Mouse (Mus musculus) embryonic facial prominence, embryonic 14.5 days (tissue): Measurements from ENCODE around the gene Adam22. TPM values are rescaled to one million over a fixed set of nuclear protein-coding genes. Genes with fewer than 3 reads are reported as not detected.

ENCODE experiments used
- ATAC-seq: fragments of 200-750 bp; cut with Nextera tagmentation; 2 replicates; pipeline ENCODE4 v1.8.0; 2017; ENCODE audit warnings: low read depth, moderate number of reproducible peaks, moderate TSS enrichment
- DNase-seq: peaks from one replicate; pipeline ENCODE4 v3.0.0-alpha.2; 2015; ENCODE audit warnings: low spot score
- H3K27ac ChIP-seq: fragments of 300-500 bp; sonication (generic); replicated peaks from 2 replicates; pipeline ENCODE4 v1.5.1; 2014; ENCODE audit warnings: low read depth, mild to moderate bottlenecking, low read length, moderate library complexity
- H3K27me3 ChIP-seq: fragments of 300-500 bp; sonication (generic); replicated peaks from 2 replicates; pipeline ENCODE4 v1.6.1; 2014; ENCODE audit warnings: low read length; ENCODE audit not compliant: control insufficient read depth, insufficient read depth
- H3K36me3 ChIP-seq: fragments of 300-500 bp; sonication (generic); 2 replicates; pipeline ENCODE4 v1.6.1; 2014; ENCODE audit warnings: low read length, mixed read lengths; ENCODE audit not compliant: control insufficient read depth, insufficient read depth
- H3K4me1 ChIP-seq: fragments of 300-500 bp; sonication (generic); 2 replicates; pipeline ENCODE4 v1.6.1; 2014; ENCODE audit warnings: antibody characterized with exemption, low read length; ENCODE audit not compliant: control insufficient read depth, insufficient read depth
- H3K4me2 ChIP-seq: fragments of 300-500 bp; sonication (generic); 2 replicates; pipeline ENCODE4 v1.6.1; 2014; ENCODE audit warnings: low read depth, mild to moderate bottlenecking, low read length, moderate library complexity, mixed read lengths
- H3K4me3 ChIP-seq: fragments of 300-500 bp; sonication (generic); 2 replicates; pipeline ENCODE4 v1.5.1; 2014; ENCODE audit warnings: low read depth, mild to moderate bottlenecking, low read length
- H3K9ac ChIP-seq: fragments of 300-500 bp; sonication (generic); 2 replicates; pipeline ENCODE4 v1.6.1; 2014; ENCODE audit warnings: low read depth, mild to moderate bottlenecking, low read length, moderate library complexity, mixed read lengths
- H3K9me3 ChIP-seq: fragments of 300-500 bp; sonication (generic); 2 replicates; pipeline ENCODE4 v1.6.1; 2016; ENCODE audit warnings: low read length; ENCODE audit not compliant: control insufficient read depth
- WGBS: fragments of 180-500 bp; shearing (Covaris S2); extraction: QIAGEN DNeasy Blood & Tissue Kit; methylation state at CpG from one replicate; pipeline ENCODE4 v1.1.7; 2014; 5-methylcytosine and 5-hydroxymethylcytosine counted together
- polyA plus RNA-seq: library from polyadenylated mRNA; unstranded; fragments of >200 nt; fragmentation: Nextera tagmentation; extraction: Ambion mirVana; gene quantifications from 2 replicates; pipeline ENCODE4 v1.2.1, GENCODE M21; 2014

Adam22 gene
- polyA plus RNA-seq, 1 experiment from 2014 or later, result 14.8 TPM

- ATAC-seq, result no peak
- Histone ChIP-seq H3K27ac (no peak overlapping the region), H3K27me3 (no peaks in the 10 kb centered on the region), H3K36me3 (no peaks in the 10 kb centered on the region), H3K4me3 (no peak overlapping the region), H3K4me2 (no peak overlapping the region), H3K4me1 (no peaks in the 10 kb centered on the region), H3K9ac (no peak overlapping the region), H3K9me3 (no peaks in the 10 kb centered on the region)
- DNase-seq, result no peak
- 88% methylated on average over 5 of the region's 5 CpGs for WGBS
Measured at GRCm38 (mm10) chr5:8112246-8112645, 255.7 kb downstream of the Adam22 start.

GRCm38 (mm10) chr5:8111691-8112090, 256.3 kb downstream of the Adam22 start:
- Histone ChIP-seq H3K4me1 (no peaks in the 10 kb centered on the region), H3K9me3 (no peaks in the 10 kb centered on the region), H3K4me2 (no peak overlapping the region), H3K27ac (no peak overlapping the region), H3K9ac (no peak overlapping the region), H3K4me3 (no peak overlapping the region), H3K36me3 (no peaks in the 10 kb centered on the region), H3K27me3 (no peaks in the 10 kb centered on the region)
- DNase-seq (no peak), ATAC-seq (no peak)
- WGBS, result 89% methylated on average over 3 of the region's 3 CpGs

GRCm38 (mm10) chr5:8095689-8096088, 272.3 kb downstream of the Adam22 start:
- ATAC-seq (no peak), DNase-seq (no peak)
- Histone ChIP-seq H3K4me3 (no peak overlapping the region), H3K4me2 (no peak overlapping the region), H3K9me3 (no peaks in the 10 kb centered on the region), H3K27ac (no peak overlapping the region), H3K9ac (no peak overlapping the region), H3K27me3 (no peaks in the 10 kb centered on the region), H3K4me1 (no peaks in the 10 kb centered on the region), H3K36me3 (no peaks in the 10 kb centered on the region)
- WGBS, result 71% methylated on average over 1 of the region's 1 CpGs

GRCm38 (mm10) chr5:8094921-8095320, 273.0 kb downstream of the Adam22 start:
- no peak overlapping the region for H3K4me2 ChIP-seq
- no peak overlapping the region for H3K4me3 ChIP-seq
- no peaks in the 10 kb centered on the region for H3K4me1 ChIP-seq
- no peaks in the 10 kb centered on the region for H3K9me3 ChIP-seq
- H3K9ac ChIP-seq, result no peak overlapping the region
- H3K27ac ChIP-seq, result no peak overlapping the region
- H3K36me3 ChIP-seq, result no peaks in the 10 kb centered on the region
- DNase-seq, result no peak
- H3K27me3 ChIP-seq, result no peaks in the 10 kb centered on the region
- ATAC-seq, result no peak
- 56% methylated on average over 5 of the region's 5 CpGs for WGBS

- Histone ChIP-seq H3K27me3 (no peaks in the 10 kb centered on the region), H3K4me1 (no peaks in the 10 kb centered on the region), H3K4me2 (no peak overlapping the region), H3K9ac (no peak overlapping the region), H3K36me3 (no peaks in the 10 kb centered on the region), H3K9me3 (no peaks in the 10 kb centered on the region), H3K4me3 (no peak overlapping the region), H3K27ac (no peak overlapping the region)
- DNase-seq, result no peak
- WGBS, result 84% methylated on average over 3 of the region's 3 CpGs
- ATAC-seq, result no peak
Measured at GRCm38 (mm10) chr5:8088147-8088546, 279.8 kb downstream of the Adam22 start.

- no peak overlapping the region for H3K4me2 ChIP-seq
Measured at GRCm38 (mm10) chr5:8085661-8086060, 282.3 kb downstream of the Adam22 start.

GRCm38 (mm10) chr5:8082800-8083509, 285.0 kb downstream of the Adam22 start:
- ATAC-seq (no peak), DNase-seq (no peak)
- no peaks in the 10 kb centered on the region for H3K9me3 ChIP-seq
- no peak overlapping the region for H3K4me3 ChIP-seq
- WGBS, result 71% methylated on average over 20 of the region's 20 CpGs
- no peaks in the 10 kb centered on the region for H3K27me3 ChIP-seq
- H3K4me2 ChIP-seq, result no peak overlapping the region
- no peaks in the 10 kb centered on the region for H3K4me1 ChIP-seq
- H3K36me3 ChIP-seq, result no peaks in the 10 kb centered on the region
- H3K27ac ChIP-seq, result no peak overlapping the region
- H3K9ac ChIP-seq, result no peak overlapping the region

More at GRCm38 (mm10) chr5:8085661-8086060, 282.3 kb downstream of the Adam22 start:
- Histone ChIP-seq H3K36me3 (no peaks in the 10 kb centered on the region), H3K4me3 (no peak overlapping the region), H3K4me1 (no peaks in the 10 kb centered on the region), H3K27me3 (no peaks in the 10 kb centered on the region), H3K27ac (no peak overlapping the region), H3K9me3 (no peaks in the 10 kb centered on the region), H3K9ac (no peak overlapping the region)
- ATAC-seq, result no peak
- 90% methylated on average over 3 of the region's 3 CpGs for WGBS
- no peak for DNase-seq

- Histone ChIP-seq H3K36me3 (peaks cover 3% of the 10 kb centered on the region; the same call in 1 of the 2 replicates), H3K4me3 (no peak overlapping the region), H3K27ac (no peak overlapping the region), H3K9ac (no peak overlapping the region), H3K9me3 (no peaks in the 10 kb centered on the region), H3K4me2 (no peak overlapping the region), H3K4me1 (no peaks in the 10 kb centered on the region), H3K27me3 (no peaks in the 10 kb centered on the region)
- DNase-seq (no peak), ATAC-seq (no peak)
- 64% methylated on average over 8 of the region's 8 CpGs for WGBS
Measured at GRCm38 (mm10) chr5:8077481-8077880, 290.5 kb downstream of the Adam22 start.

GRCm38 (mm10) chr5:8073901-8074561, 293.9 kb downstream of the Adam22 start:
- Histone ChIP-seq H3K27ac (no peak overlapping the region), H3K9me3 (no peaks in the 10 kb centered on the region), H3K4me3 (no peak overlapping the region), H3K4me2 (no peak overlapping the region), H3K4me1 (no peaks in the 10 kb centered on the region), H3K9ac (no peak overlapping the region), H3K36me3 (peaks cover 18% of the 10 kb centered on the region), H3K27me3 (no peaks in the 10 kb centered on the region)
- no peak for DNase-seq
- 93% methylated on average over 9 of the region's 9 CpGs for WGBS
- no peak for ATAC-seq
